Mouse (Mus musculus) MEL (cell line): Measurements from ENCODE around the gene Gm17581. TPM values are rescaled to one million over a fixed set of nuclear protein-coding genes. Genes with fewer than 3 reads are reported as not detected.

ENCODE experiments used
- DNase-seq: peaks from one replicate; pipeline ENCODE4 v3.0.0; 2011; ENCODE audit warnings: low read depth, low spot score
- H3K27ac ChIP-seq: 2 replicates; pipeline ENCODE4 v1.5.1; 2012; ENCODE audit warnings: low read depth, mild to moderate bottlenecking, control low read depth, low read length, moderate library complexity; ENCODE audit not compliant: control insufficient read depth
- H3K27me3 ChIP-seq, 2 experiments: fragments of 150-350 bp in 1 of 2; sonication (generic) in 1 of 2; 2 replicates each; pipeline ENCODE4 v1.6.1; 2012; ENCODE audit warnings: low read length in 2 of 2, mild to moderate bottlenecking in 2 of 2, improper control_type of control experiment in 1 of 2, moderate library complexity in 1 of 2; ENCODE audit not compliant: insufficient read depth in 2 of 2, control insufficient read depth in 1 of 2
- H3K36me3 ChIP-seq, 2 experiments: 2 replicates each; pipeline ENCODE4 v1.6.1; 2012 to 2014; ENCODE audit warnings: low read length in 2 of 2, improper control_type of control experiment in 1 of 2, inconsistent platforms in 1 of 2, mild to moderate bottlenecking in 1 of 2; ENCODE audit not compliant: insufficient read depth in 2 of 2, control insufficient read depth in 1 of 2
- H3K4me1 ChIP-seq, 2 experiments: fragments of 150-350 bp in 1 of 2; sonication (generic) in 1 of 2; 2 replicates each; pipeline ENCODE4 v1.6.1; 2012; ENCODE audit warnings: low read length in 2 of 2, improper control_type of control experiment in 1 of 2, mild to moderate bottlenecking in 1 of 2; ENCODE audit not compliant: insufficient read depth in 2 of 2, control insufficient read depth in 1 of 2
- H3K4me3 ChIP-seq, 2 experiments: fragments of 150-350 bp in 1 of 2; sonication (generic) in 1 of 2; 2 replicates each; pipeline ENCODE4 v1.5.1; 2012; ENCODE audit warnings: low read depth in 2 of 2, low read length in 2 of 2, mild to moderate bottlenecking in 2 of 2, moderate library complexity in 2 of 2, control low read depth in 1 of 2, improper control_type of control experiment in 1 of 2; ENCODE audit not compliant: control insufficient read depth in 1 of 2, insufficient read depth in 1 of 2
- H3K79me2 ChIP-seq: 2 replicates; pipeline ENCODE4 v1.6.1; 2012; ENCODE audit warnings: mild to moderate bottlenecking, low read length, moderate library complexity; ENCODE audit not compliant: control insufficient read depth, poor library complexity, insufficient read depth
- H3K9ac ChIP-seq: 2 replicates; pipeline ENCODE4 v1.6.1; 2012; ENCODE audit warnings: low read depth, mild to moderate bottlenecking, control low read depth, low read length, moderate library complexity; ENCODE audit not compliant: control insufficient read depth, poor library complexity, severe bottlenecking
- H3K9me3 ChIP-seq: fragments of 150-350 bp; sonication (generic); replicated peaks from 2 replicates; pipeline ENCODE4 v1.6.1; 2012; ENCODE audit warnings: mild to moderate bottlenecking, low read length, improper control_type of control experiment, moderate library complexity; ENCODE audit not compliant: insufficient read depth
- BHLHE40 ChIP-seq: IDR thresholded peaks from 2 replicates; pipeline ENCODE4 v1.6.1; 2012; ENCODE audit warnings: low read depth, mild to moderate bottlenecking, inconsistent platforms, low read length, improper control_type of control experiment, borderline replicate concordance
- CHD1 ChIP-seq: IDR thresholded peaks from 2 replicates; pipeline ENCODE4 v1.6.1; 2012; ENCODE audit warnings: low read depth, mild to moderate bottlenecking, inconsistent platforms, low read length, improper control_type of control experiment
- CTCF ChIP-seq, 3 experiments: IDR thresholded peaks in 2 of 3; conservative IDR thresholded peaks in 1 of 3; 2 replicates each; pipeline ENCODE4 v1.5.1; 2011 to 2012; ENCODE audit warnings: low read length in 3 of 3, low read depth in 2 of 3, mild to moderate bottlenecking in 2 of 3, improper control_type of control experiment in 1 of 3, inconsistent platforms in 1 of 3, mixed read lengths in 1 of 3, moderate library complexity in 1 of 3; ENCODE audit not compliant: control insufficient read depth in 1 of 3, insufficient read depth in 1 of 3, poor library complexity in 1 of 3, severe bottlenecking in 1 of 3
- E2F4 ChIP-seq: IDR thresholded peaks from 2 replicates; pipeline ENCODE4 v1.6.1; 2011; ENCODE audit warnings: low read depth, low read length, improper control_type of control experiment, borderline replicate concordance
- ELF1 ChIP-seq: IDR thresholded peaks from 2 replicates; pipeline ENCODE4 v1.6.1; 2014; ENCODE audit warnings: low read depth, mild to moderate bottlenecking, inconsistent platforms, low read length, improper control_type of control experiment, moderate library complexity
- ETS1 ChIP-seq: IDR thresholded peaks from 2 replicates; pipeline ENCODE4 v1.6.1; 2012; ENCODE audit warnings: low read depth, mild to moderate bottlenecking, inconsistent platforms, low read length, improper control_type of control experiment, moderate library complexity
- GABPA ChIP-seq: IDR thresholded peaks from 2 replicates; pipeline ENCODE4 v1.6.1; 2012; ENCODE audit warnings: low read depth, mild to moderate bottlenecking, inconsistent platforms, low read length, improper control_type of control experiment, moderate library complexity
- HCFC1 ChIP-seq: IDR thresholded peaks from 2 replicates; pipeline ENCODE4 v1.6.1; 2012; ENCODE audit warnings: low read depth, mild to moderate bottlenecking, inconsistent platforms, low read length, improper control_type of control experiment, moderate library complexity
- JUND ChIP-seq: IDR thresholded peaks from 2 replicates; pipeline ENCODE4 v1.6.1; 2011; ENCODE audit warnings: low read depth, mild to moderate bottlenecking, improper control_type of control experiment, low read length
- KAT2A ChIP-seq: conservative IDR thresholded peaks from 2 replicates; pipeline ENCODE4 v1.6.1; 2012; ENCODE audit warnings: low read depth, low read length, improper control_type of control experiment, inconsistent platforms
- MAZ ChIP-seq: IDR thresholded peaks from 2 replicates; pipeline ENCODE4 v1.6.1; 2012; ENCODE audit warnings: low read depth, mild to moderate bottlenecking, inconsistent platforms, low read length, improper control_type of control experiment
- MXI1 ChIP-seq: IDR thresholded peaks from 2 replicates; pipeline ENCODE4 v1.6.1; 2011; ENCODE audit warnings: mild to moderate bottlenecking, low read depth, low read length, improper control_type of control experiment
- MYB ChIP-seq: IDR thresholded peaks from 2 replicates; pipeline ENCODE4 v1.6.1; 2011; ENCODE audit warnings: mild to moderate bottlenecking, low read depth, low read length, improper control_type of control experiment
- MYC ChIP-seq: IDR thresholded peaks from 2 replicates; pipeline ENCODE4 v1.6.1; 2011; ENCODE audit warnings: low read depth, mild to moderate bottlenecking, low read length, improper control_type of control experiment, moderate library complexity
- NELFE ChIP-seq: IDR thresholded peaks from 2 replicates; pipeline ENCODE4 v1.6.1; 2011; ENCODE audit warnings: low read depth, low read length, improper control_type of control experiment
- NRF1 ChIP-seq: IDR thresholded peaks from 2 replicates; pipeline ENCODE4 v1.6.1; 2014; ENCODE audit warnings: low read depth, mild to moderate bottlenecking, inconsistent platforms, low read length, improper control_type of control experiment, moderate library complexity; ENCODE audit not compliant: poor library complexity, insufficient read depth, severe bottlenecking
- POLR2AphosphoS5 ChIP-seq: IDR thresholded peaks from 2 replicates; pipeline ENCODE4 v1.6.1; 2012; ENCODE audit warnings: low read depth, borderline replicate concordance, mild to moderate bottlenecking, inconsistent platforms, low read length, moderate library complexity, mixed read lengths
- RAD21 ChIP-seq: IDR thresholded peaks from 2 replicates; pipeline ENCODE4 v1.6.1; 2011; ENCODE audit warnings: mild to moderate bottlenecking, low read depth, low read length, improper control_type of control experiment
- RCOR1 ChIP-seq: IDR thresholded peaks from 2 replicates; pipeline ENCODE4 v1.6.1; 2012; ENCODE audit warnings: low read depth, mild to moderate bottlenecking, inconsistent platforms, low read length, improper control_type of control experiment
- SMC3 ChIP-seq: IDR thresholded peaks from 2 replicates; pipeline ENCODE4 v1.6.1; 2011; ENCODE audit warnings: low read depth, low read length, improper control_type of control experiment
- TAL1 ChIP-seq: IDR thresholded peaks from 2 replicates; pipeline ENCODE4 v1.6.1; 2012; ENCODE audit warnings: mild to moderate bottlenecking, inconsistent platforms, low read length, moderate library complexity, mixed read lengths
- UBTF ChIP-seq: IDR thresholded peaks from 2 replicates; pipeline ENCODE4 v1.6.1; 2012; ENCODE audit warnings: low read depth, mild to moderate bottlenecking, inconsistent platforms, low read length, improper control_type of control experiment, moderate library complexity, borderline replicate concordance; ENCODE audit not compliant: insufficient read depth
- USF2 ChIP-seq, 2 experiments: IDR thresholded peaks; 2 replicates each; pipeline ENCODE4 v1.6.1; 2011 to 2012; ENCODE audit warnings: improper control_type of control experiment in 2 of 2, low read length in 2 of 2, borderline replicate concordance in 1 of 2, inconsistent platforms in 1 of 2, low read depth in 1 of 2, mild to moderate bottlenecking in 1 of 2; ENCODE audit not compliant: insufficient read depth in 1 of 2
- ZC3H11A ChIP-seq: IDR thresholded peaks from 2 replicates; pipeline ENCODE4 v1.6.1; 2012; ENCODE audit warnings: low read depth, mild to moderate bottlenecking, inconsistent platforms, low read length, improper control_type of control experiment
- ZMIZ1 ChIP-seq: IDR thresholded peaks from 2 replicates; pipeline ENCODE4 v1.6.1; 2012; ENCODE audit warnings: low read depth, mild to moderate bottlenecking, inconsistent platforms, low read length, improper control_type of control experiment, moderate library complexity
- ZNF384 ChIP-seq: IDR thresholded peaks from 2 replicates; pipeline ENCODE4 v1.6.1; 2012; ENCODE audit warnings: low read depth, mild to moderate bottlenecking, inconsistent platforms, low read length, improper control_type of control experiment
- polyA plus RNA-seq, 2 experiments: library from polyadenylated mRNA; stranded (reverse) in 1 of 2; unstranded in 1 of 2; fragments of >175 nt in 1 of 2; fragments of >200 nt in 1 of 2; gene quantifications; 2 replicates each; pipeline versions ENCODE4 v1.2.1 to v1.2.4; 2012; ENCODE audit warnings: low replicate concordance in 2 of 2, low read depth in 1 of 2; ENCODE audit not compliant: insufficient read length in 2 of 2, insufficient read depth in 1 of 2, missing spikeins in 1 of 2
- total RNA-seq: library from RNA; depleted of rRNA; stranded (reverse); fragments of 300-350 nt; gene quantifications from 2 replicates; pipeline ENCODE4 v1.2.3, GENCODE M21; 2012

Gene Gm17581
- total and polyA plus RNA-seq, 3 experiments, result not detected

GRCm38 (mm10) chr2:155756855-155757566 is 21.3 kb upstream of the Gm17581 start (continued):
- TF ChIP-seq SMC3 (peak; percentile 34), ZNF384 (no peak), GABPA (no peak), MXI1 (peak; percentile 71)

- H3K27ac ChIP-seq, result no peak overlapping the region
- no peak for TF ChIP-seq JUND
- TF ChIP-seq RCOR1, result no peak
- no peak for TF ChIP-seq KAT2A
- TF ChIP-seq NELFE, result no peak
- no peak for TF ChIP-seq MYC
- peak; percentile 28; the same call in 1 of the 2 replicates for TF ChIP-seq ZC3H11A
- no peak for TF ChIP-seq POLR2AphosphoS5
- TF ChIP-seq E2F4, result no peak
- no peak for TF ChIP-seq ETS1
- TF ChIP-seq TAL1, result no peak
- TF ChIP-seq UBTF, result no peak
- peak; percentile 64 for TF ChIP-seq RAD21
- TF ChIP-seq BHLHE40, result peak; percentile 22; the same call in 1 of the 2 replicates
- no peak for TF ChIP-seq GABPA
- peak; percentile 69 for TF ChIP-seq SMC3
- no peak for TF ChIP-seq MXI1
- TF ChIP-seq USF2 (IDR thresholded peaks at IDR 0.05; ENCODE audit: borderline replicate concordance in 1 of 2, insufficient read depth in 1 of 2, low read depth in 1 of 2, low read length in 2 of 2), result no peak
- TF ChIP-seq CHD1, result no peak
- TF ChIP-seq CTCF (IDR thresholded peaks at IDR 0.05 in 2 of 3, conservative IDR thresholded peaks at IDR 0.05 in 1 of 3; ENCODE audit: control insufficient read depth in 1 of 3, insufficient read depth in 1 of 3, low read depth in 2 of 3, low read length in 3 of 3, poor library complexity in 1 of 3, severe bottlenecking in 1 of 3), result peak; percentile 75 to 83 (median 81)
- no peak for TF ChIP-seq HCFC1
- peak; percentile 85 for TF ChIP-seq ZNF384
- TF ChIP-seq ZMIZ1, result no peak
- TF ChIP-seq MAZ, result no peak
- TF ChIP-seq NRF1, result no peak
- no peak for TF ChIP-seq MYB
- no peak for TF ChIP-seq ELF1
- no peaks in the 10 kb centered on the region for H3K9me3 ChIP-seq
- H3K27me3 ChIP-seq, result peaks cover 4 to 5% of the 10 kb centered on the region in 2 experiments; a peak in 3 of 4 replicates
- H3K4me3 ChIP-seq, result no peak overlapping the region
- H3K4me1 ChIP-seq, result 0 out of 4 replicates have a peak, but pooled peaks cover 0 to 7% of the 10 kb centered on the region in 2 experiments
- no peaks in the 10 kb centered on the region for H3K79me2 ChIP-seq
- no peaks in the 10 kb centered on the region for H3K36me3 ChIP-seq
- DNase-seq, result peak; percentile 85
- no peak overlapping the region for H3K9ac ChIP-seq
Observed at GRCm38 (mm10) chr2:155755746-155756145, 20.1 kb upstream of the Gm17581 start.
